Mouse (Mus musculus) cortical plate, adult 2 months (tissue): ENCODE data around the gene Nap1l5.

Source experiments
- CTCF ChIP-seq: fragments of 200-500 bp; IDR thresholded peaks from 2 replicates; pipeline ENCODE4 v1.5.1; 2011; ENCODE audit warnings: mild to moderate bottlenecking, control low read depth, low read length; ENCODE audit not compliant: insufficient read depth; ENCODE audit errors: extremely low read depth
- POLR2A ChIP-seq: fragments of 200-500 bp; IDR thresholded peaks from 2 replicates; pipeline ENCODE4 v1.6.1; 2011; ENCODE audit warnings: mild to moderate bottlenecking, low read length, control low read depth; ENCODE audit not compliant: insufficient read depth; ENCODE audit errors: extremely low read depth

DNA sequence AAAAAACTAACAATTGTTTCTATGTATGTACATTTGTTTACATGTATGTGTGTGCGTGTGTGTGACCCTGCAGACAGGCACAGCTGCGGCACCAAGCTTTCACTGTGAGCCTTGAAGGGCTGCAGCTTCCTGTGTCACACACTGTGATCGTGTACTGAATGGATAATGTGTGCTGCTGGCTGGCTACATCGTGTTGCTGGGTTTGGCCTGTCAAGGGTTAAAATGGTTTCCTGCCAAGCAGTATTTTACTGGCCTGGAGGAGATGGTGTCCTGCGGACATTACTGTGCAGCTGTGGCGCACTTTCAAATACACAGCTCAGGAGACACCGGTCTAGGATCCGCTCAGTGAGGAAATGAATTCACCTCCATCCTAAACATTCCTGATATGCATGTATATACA is 3.7 kb downstream of the Nap1l5 start:
- TF ChIP-seq POLR2A (no peak), CTCF (no peak)
